Comparison of ENCODE assay signal across 11 mouse cellular contexts in the genomic region with DNA sequence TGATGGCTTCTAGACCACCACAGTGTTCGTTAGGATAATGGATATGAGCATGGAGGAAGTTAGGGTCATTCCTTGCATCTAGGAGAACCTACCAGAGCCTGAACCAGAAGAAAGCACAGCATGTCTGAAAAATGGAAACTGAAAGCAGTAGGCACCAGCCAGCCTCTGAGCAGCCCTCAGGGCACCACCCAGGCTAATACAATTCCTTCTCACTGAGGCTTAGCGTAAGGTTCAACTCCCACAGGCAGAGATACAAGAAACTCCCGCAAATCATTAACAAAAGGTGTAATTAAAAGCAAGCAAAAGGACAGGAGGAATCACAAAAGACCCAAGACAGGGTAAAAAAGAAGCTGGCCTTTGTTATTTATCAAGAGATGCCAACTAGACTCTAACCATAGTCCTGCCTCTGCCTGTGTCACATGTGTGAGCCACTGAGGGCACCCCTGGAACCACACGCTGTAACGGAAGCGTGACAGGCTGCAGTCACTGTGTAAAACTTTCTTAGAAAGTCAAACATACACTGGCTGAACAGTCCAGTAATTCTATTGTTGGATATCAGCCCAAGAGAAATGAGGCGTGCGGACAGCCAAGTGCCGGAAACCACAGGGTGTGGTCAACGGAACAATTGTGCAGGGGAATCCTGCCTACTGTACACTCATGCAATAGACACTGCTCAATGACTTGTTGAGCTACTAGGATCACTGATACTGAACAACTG. TPM values are rescaled to one million over a fixed set of nuclear protein-coding genes. Genes with fewer than 3 reads are reported as not detected.
A peak's percentile ranks its signal among the peaks of the same experiment; 100 is the strongest.
DNase-seq lines count a peak whose midpoint lies in the region; ATAC-seq lines count a peak whose summit lies in the region.
"Had no signal": no experiment of that assay in that cellular context is flagged by ENCODE, and none has a peak within 500 bp of the region (broad histone marks: within the 10 kb centered on the region; RNA-seq: fewer than 3 reads in every experiment).

No protein-coding gene starts in this region.

- peak; percentile 29 to 51 for DNase-seq in heart, adult 18-20 months
- DNase-seq in heart, postnatal 25 days (ENCODE audit: low spot score): no peak
- DNase-seq in MEL-GATA-1-ER (ENCODE audit: extremely low read depth, low read depth): peak; percentile 0
- peak; percentile 34 to 36 for DNase-seq in kidney, adult 8-10 months
- no peak for DNase-seq in left cerebral cortex, adult 18-20 months (ENCODE audit: low spot score in 2 of 2)
- DNase-seq: right cerebral cortex, adult 18-20 months had no signal

- H3K9ac ChIP-seq in midbrain, embryonic 16.5 days (ENCODE audit: low read depth, low read length): no peak overlapping the region
- H3K9ac ChIP-seq in neural tube, embryonic 15.5 days (replicated peaks): no peak overlapping the region
- H3K9ac ChIP-seq: hindbrain, embryonic 15.5 days had no signal

- H3K4me3 ChIP-seq in midbrain, embryonic 16.5 days (ENCODE audit: low read depth, low read length): no peak overlapping the region
- H3K4me3 ChIP-seq in neural tube, embryonic 15.5 days (replicated peaks): no peak overlapping the region
- H3K4me3 ChIP-seq: erythroblast, embryonic 14.5 days; hindbrain, embryonic 15.5 days had no signal

- peak; percentile 68 for ATAC-seq in megakaryocyte, adult 5-6 weeks (ENCODE audit: poor library complexity, severe bottlenecking)
- ATAC-seq in midbrain, embryonic 16.5 days: no peak
- no peak for ATAC-seq in neural tube, embryonic 15.5 days (ENCODE audit: low FRiP score)

- H3K4me2 ChIP-seq in midbrain, embryonic 16.5 days (ENCODE audit: low read length): no peak overlapping the region
- no peak overlapping the region for H3K4me2 ChIP-seq in neural tube, embryonic 15.5 days
- H3K4me2 ChIP-seq: hindbrain, embryonic 15.5 days had no signal

- H3K36me3 ChIP-seq in midbrain, embryonic 16.5 days (ENCODE audit: control insufficient read depth, insufficient read depth, low read length): no peaks in the 10 kb centered on the region
- no peaks in the 10 kb centered on the region for H3K36me3 ChIP-seq in neural tube, embryonic 15.5 days
- H3K36me3 ChIP-seq: hindbrain, embryonic 15.5 days had no signal

- no peaks in the 10 kb centered on the region for H3K27me3 ChIP-seq in midbrain, embryonic 16.5 days (ENCODE audit: control insufficient read depth, insufficient read depth, low read depth, low read length)
- H3K27me3 ChIP-seq in neural tube, embryonic 15.5 days (replicated peaks): no peaks in the 10 kb centered on the region
- H3K27me3 ChIP-seq: hindbrain, embryonic 15.5 days had no signal

- intact Hi-C loops in heart, postnatal 25 days (cut with DNase I): no loop called here

- WGBS in midbrain, embryonic 16.5 days: 53% methylated on average over 10 of the region's 10 CpGs
- 42% methylated on average over 10 of the region's 10 CpGs for WGBS in neural tube, embryonic 15.5 days

- peaks cover 2% of the 10 kb centered on the region for H3K4me1 ChIP-seq in midbrain, embryonic 16.5 days (ENCODE audit: control insufficient read depth, insufficient read depth, low read length)
- H3K4me1 ChIP-seq in neural tube, embryonic 15.5 days: peaks cover 15% of the 10 kb centered on the region

- no peaks in the 10 kb centered on the region for H3K9me3 ChIP-seq in midbrain, embryonic 16.5 days (replicated peaks; ENCODE audit: control insufficient read depth, low read length, poor library complexity, severe bottlenecking)
- no peaks in the 10 kb centered on the region for H3K9me3 ChIP-seq in neural tube, embryonic 15.5 days (replicated peaks)
- H3K9me3 ChIP-seq: hindbrain, embryonic 15.5 days had no signal

- H3K27ac ChIP-seq in midbrain, embryonic 16.5 days (ENCODE audit: low read length): no peak overlapping the region
- no peak overlapping the region for H3K27ac ChIP-seq in neural tube, embryonic 15.5 days (replicated peaks)
- H3K27ac ChIP-seq: hindbrain, embryonic 15.5 days had no signal

RNA-seq across cellular contexts. Expression of a gene that starts 56.3 kb away (rescaled TPM):
- total RNA-seq in heart, adult 18-20 months (2021): 10 to 100 TPM; 13.6 to 16.2 TPM
- 10 to 100 TPM; 19.1 to 20.0 TPM for total RNA-seq in heart, postnatal 25 days (2021)
- 1.3 and 3.4 TPM in 2 replicates for total RNA-seq in megakaryocyte, adult 5-6 weeks (2015)
- 0.81 and 3.2 TPM in 2 replicates for total RNA-seq in megakaryocyte, adult 5-6 weeks (2017)
- 6.2 and 7.0 TPM in 2 replicates for polyA plus RNA-seq in midbrain, embryonic 16.5 days (2015; fragmentation: Nextera tagmentation; extraction: Ambion mirVana)
- polyA plus RNA-seq in neural tube, embryonic 15.5 days (2015; fragmentation: Nextera tagmentation; extraction: Ambion mirVana): 4.4 and 5.1 TPM in 2 replicates
- total RNA-seq in left cerebral cortex, adult 18-20 months (2021): 10 to 100 TPM in 1 of 2 experiments, 1 to 10 TPM in 1; 6.6 to 10.6 TPM
- polyA plus RNA-seq: erythroblast, embryonic 14.5 days had no signal

RNA-seq across cellular contexts. Expression of a gene that starts 56.6 kb away (rescaled TPM):
- total RNA-seq in heart, adult 18-20 months (2021): under 1 TPM; 0.51 to 0.92 TPM
- under 1 TPM; 0.73 to 0.99 TPM for total RNA-seq in heart, postnatal 25 days (2021)
- 0.11 TPM in 1 of 2 replicates, not detected in the other for total RNA-seq in megakaryocyte, adult 5-6 weeks (2015)
- not detected in 2 replicates for total RNA-seq in megakaryocyte, adult 5-6 weeks (2017)
- 3.2 and 3.7 TPM in 2 replicates for polyA plus RNA-seq in midbrain, embryonic 16.5 days (2015; fragmentation: Nextera tagmentation; extraction: Ambion mirVana)
- 2.5 TPM in 2 replicates for polyA plus RNA-seq in neural tube, embryonic 15.5 days (2015; fragmentation: Nextera tagmentation; extraction: Ambion mirVana)
- total RNA-seq in left cerebral cortex, adult 18-20 months (2021): 100 to 1,000 TPM; 179 to 185 TPM
- polyA plus RNA-seq: erythroblast, embryonic 14.5 days had no signal

Comparison
In these comparisons a context has a peak if more than half of its experiments do, and no peak if none do; other contexts are left out.
1. DNase-seq: peak in heart, adult 18-20 months (2 of 2), MEL-GATA-1-ER (single experiment) and kidney, adult 8-10 months (2 of 2); none in heart, postnatal 25 days (single experiment) and left cerebral cortex, adult 18-20 months (0 of 2).
2. RNA of a gene that starts 56.6 kb away (total RNA-seq): 179 to 185 TPM in left cerebral cortex, adult 18-20 months; 0.73 to 0.99 TPM in heart, postnatal 25 days, 0.51 to 0.92 TPM in heart, adult 18-20 months and 0.11 TPM in megakaryocyte, adult 5-6 weeks; every median in the first group is over 10 times any median in the second.